Mouse (Mus musculus): ENCODE results near the gene Rcan2. TPM values are rescaled to one million over a fixed set of nuclear protein-coding genes. Genes with fewer than 3 reads are reported as not detected.

Gene Rcan2
- total and polyA plus RNA-seq, 3 experiments, result 195 to 439 (median 382) TPM

DNA sequence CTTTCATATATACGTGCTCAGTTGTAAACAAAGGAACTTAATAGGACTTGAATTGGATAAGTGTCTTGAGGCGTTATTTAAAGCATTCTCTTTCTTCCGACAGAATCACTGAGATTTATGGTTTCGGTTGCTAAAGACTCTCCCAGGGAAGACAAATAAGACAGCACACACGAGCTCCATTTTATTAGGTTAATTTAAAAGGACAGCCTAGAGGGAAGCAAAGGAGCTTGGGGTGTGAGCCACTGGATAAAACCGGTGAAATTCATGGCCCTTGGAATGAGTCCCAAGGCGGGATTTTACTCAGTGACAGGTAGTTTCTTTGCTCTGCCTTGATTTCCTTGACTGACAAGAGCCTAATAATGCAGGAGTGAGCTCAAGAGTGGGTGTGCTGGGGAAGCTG lies 85.1 kb downstream of the Rcan2 start:
- intact Hi-C loops (cut with DNase I), result no loop called here

DNA sequence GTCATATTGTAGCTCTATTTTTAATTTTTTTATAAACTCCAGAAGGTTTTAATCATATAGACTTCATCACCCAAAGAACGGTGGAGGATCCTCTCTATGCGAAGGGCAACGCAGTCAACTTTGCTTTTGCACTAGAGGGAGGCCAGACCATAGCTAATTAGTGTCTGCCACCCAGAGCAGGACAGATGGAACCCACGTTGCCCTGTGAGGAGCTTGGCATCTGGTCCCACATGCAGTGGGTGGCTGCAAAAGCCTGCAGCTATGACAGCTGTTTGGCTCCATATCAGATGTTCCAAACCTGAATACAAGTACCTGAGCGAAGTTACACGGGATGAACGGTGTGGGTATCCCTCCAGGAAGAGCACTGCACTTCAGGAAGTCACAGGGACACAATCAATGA lies 86.8 kb downstream of the Rcan2 start:
- Histone ChIP-seq H3K36me3 (ENCODE audit: control insufficient read depth, insufficient read depth, low read length) (no peaks in the 10 kb centered on the region), H3K27ac (no peak overlapping the region), H3K4me1 (ENCODE audit: control insufficient read depth, insufficient read depth, low read length) (peaks cover 2% of the 10 kb centered on the region), H3K27me3 (ENCODE audit: control insufficient read depth, insufficient read depth, low read length) (no peaks in the 10 kb centered on the region), H3K79me2 (replicated peaks; ENCODE audit: control insufficient read depth, insufficient read depth, low read length) (no peaks in the 10 kb centered on the region), H3K4me3 (no peak overlapping the region), H3K9ac (ENCODE audit: low read depth, low read length) (no peak overlapping the region)
- no peak for TF ChIP-seq EP300 (IDR thresholded peaks at IDR 0.05; ENCODE audit: insufficient read depth, low read depth, low read length)
- no peak for TF ChIP-seq CTCF (IDR thresholded peaks at IDR 0.05)
- no peak for TF ChIP-seq POLR2A (IDR thresholded peaks at IDR 0.05; ENCODE audit: insufficient read depth, low read depth, low read length)
- intact Hi-C loops (cut with DNase I), result loop anchor here (2.0 kb wide), 1 partner anchor 105 kb away; no protein-coding TSS in a partner anchor
- no peak for DNase-seq
- 58% methylated on average over 7 of the region's 7 CpGs for WGBS

More for the DNA sequence above, 85.1 kb downstream of the Rcan2 start:
- Histone ChIP-seq H3K27me3 (ENCODE audit: control insufficient read depth, insufficient read depth, low read length) (no peaks in the 10 kb centered on the region), H3K4me1 (ENCODE audit: control insufficient read depth, insufficient read depth, low read length) (peaks cover 2% of the 10 kb centered on the region), H3K9ac (ENCODE audit: low read depth, low read length) (no peak overlapping the region), H3K36me3 (ENCODE audit: control insufficient read depth, insufficient read depth, low read length) (no peaks in the 10 kb centered on the region), H3K79me2 (replicated peaks; ENCODE audit: control insufficient read depth, insufficient read depth, low read length) (no peaks in the 10 kb centered on the region; the same call in 1 of the 2 replicates), H3K27ac (no peak overlapping the region), H3K4me3 (no peak overlapping the region)
- WGBS, result 84% methylated on average over 7 of the region's 7 CpGs
- no peak for TF ChIP-seq EP300 (IDR thresholded peaks at IDR 0.05; ENCODE audit: insufficient read depth, low read depth, low read length)
- TF ChIP-seq CTCF (IDR thresholded peaks at IDR 0.05), result no peak
- TF ChIP-seq POLR2A (IDR thresholded peaks at IDR 0.05; ENCODE audit: insufficient read depth, low read depth, low read length), result no peak
- DNase-seq, result no peak

DNA sequence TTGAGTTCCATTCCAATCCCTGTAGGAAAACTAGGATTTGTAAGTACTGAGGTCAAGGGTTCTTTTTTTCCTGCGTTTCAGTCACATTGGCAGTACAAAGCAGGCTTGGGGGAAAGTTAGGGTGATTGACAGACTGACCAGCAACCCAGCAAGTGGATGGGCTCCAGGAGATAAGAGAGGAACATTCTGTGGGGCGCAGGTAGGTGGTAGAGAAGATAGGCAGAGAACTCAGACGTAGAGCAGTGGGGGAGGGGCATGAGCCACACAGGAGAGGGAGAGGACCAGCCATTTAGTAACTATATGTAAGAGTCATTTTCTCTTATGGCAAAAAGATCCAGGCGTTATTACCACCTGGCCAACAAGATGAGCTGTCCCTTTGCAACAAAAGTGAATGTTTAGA lies 96.2 kb downstream of the Rcan2 start:
- intact Hi-C loops (cut with DNase I), result no loop called here
- DNase-seq, result no peak
- Histone ChIP-seq H3K4me1 (ENCODE audit: control insufficient read depth, insufficient read depth, low read length) (peaks cover 5% of the 10 kb centered on the region), H3K9ac (ENCODE audit: low read depth, low read length) (no peak overlapping the region), H3K79me2 (replicated peaks; ENCODE audit: control insufficient read depth, insufficient read depth, low read length) (0 out of 2 replicates have a peak, but pooled peaks cover 1% of the 10 kb centered on the region), H3K27me3 (ENCODE audit: control insufficient read depth, insufficient read depth, low read length) (no peaks in the 10 kb centered on the region), H3K27ac (no peak overlapping the region), H3K36me3 (ENCODE audit: control insufficient read depth, insufficient read depth, low read length) (peaks cover 3% of the 10 kb centered on the region), H3K4me3 (no peak overlapping the region)
- WGBS, result 63% methylated on average over 4 of the region's 4 CpGs
- TF ChIP-seq CTCF (IDR thresholded peaks at IDR 0.05) (no peak), EP300 (IDR thresholded peaks at IDR 0.05; ENCODE audit: insufficient read depth, low read depth, low read length) (no peak), POLR2A (IDR thresholded peaks at IDR 0.05; ENCODE audit: insufficient read depth, low read depth, low read length) (no peak)

DNA sequence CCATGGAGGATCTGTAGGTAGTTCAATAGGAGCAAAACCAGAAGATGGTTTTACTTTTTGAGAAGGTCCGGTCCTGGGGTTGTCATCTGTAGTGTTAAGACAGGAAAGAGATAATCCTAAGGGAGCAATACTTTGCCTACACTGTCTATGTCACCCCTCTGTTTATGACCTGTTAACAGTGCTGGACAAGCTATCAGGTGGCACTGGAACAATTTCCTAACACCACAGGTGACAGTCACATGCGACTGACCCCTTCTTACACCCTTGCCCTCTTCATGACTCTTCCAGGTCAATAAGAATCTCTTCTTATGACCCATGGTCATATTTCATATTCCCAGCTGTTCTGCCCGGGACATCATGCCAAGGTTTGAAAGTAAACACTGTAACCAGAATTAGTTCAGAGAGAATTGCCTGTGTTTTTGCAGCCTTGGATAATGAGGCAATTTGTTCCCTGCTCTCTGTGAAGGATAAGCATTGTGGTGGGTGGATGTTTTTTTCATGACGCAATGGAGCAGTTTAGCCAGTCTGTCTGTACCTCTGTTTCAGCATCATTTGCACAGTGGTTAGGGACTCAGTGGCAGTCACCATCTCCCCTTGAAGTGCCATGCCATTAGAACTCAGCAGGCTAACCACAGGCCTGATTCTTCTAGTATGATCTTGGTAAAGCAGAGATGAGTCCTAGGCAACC lies 98.4 kb downstream of the Rcan2 start:
- 70% methylated on average over 4 of the region's 4 CpGs for WGBS
- DNase-seq, result no peak
- intact Hi-C loops (cut with DNase I), result no loop called here

DNA sequence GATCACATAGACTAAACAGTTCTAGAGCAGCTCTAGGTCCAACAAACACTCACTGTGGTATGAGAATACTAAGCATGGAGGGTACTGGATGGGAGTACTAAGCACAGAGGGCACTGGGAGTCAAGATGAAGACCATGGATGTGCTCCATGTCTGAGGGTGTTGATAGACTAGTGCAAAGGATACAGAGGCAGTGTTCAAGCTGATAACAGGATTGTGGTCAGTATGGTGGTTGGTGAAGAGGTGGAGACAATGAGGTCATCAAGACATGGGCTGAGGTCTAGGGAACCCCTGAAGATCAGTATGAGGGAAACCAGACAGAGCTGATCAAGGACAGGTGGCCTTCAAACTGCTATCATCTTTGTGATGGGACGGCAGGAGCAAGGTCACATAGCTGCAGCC lies 99.0 kb downstream of the Rcan2 start:
- no peak for DNase-seq
- H3K4me3 ChIP-seq, result no peak overlapping the region
- no peaks in the 10 kb centered on the region for H3K27me3 ChIP-seq (ENCODE audit: control insufficient read depth, insufficient read depth, low read length)
- intact Hi-C loops (cut with DNase I), result no loop called here
- H3K4me1 ChIP-seq (ENCODE audit: control insufficient read depth, insufficient read depth, low read length), result peaks cover 11% of the 10 kb centered on the region
- WGBS, result 68% methylated on average over 1 of the region's 1 CpGs
- H3K79me2 ChIP-seq (replicated peaks; ENCODE audit: control insufficient read depth, insufficient read depth, low read length), result 0 out of 2 replicates have a peak, but pooled peaks cover 1% of the 10 kb centered on the region
- no peak for TF ChIP-seq CTCF (IDR thresholded peaks at IDR 0.05)
- H3K27ac ChIP-seq, result no peak overlapping the region
- H3K9ac ChIP-seq (ENCODE audit: low read depth, low read length), result no peak overlapping the region
- peaks cover 8% of the 10 kb centered on the region for H3K36me3 ChIP-seq (ENCODE audit: control insufficient read depth, insufficient read depth, low read length)

More for the DNA sequence above, 98.4 kb downstream of the Rcan2 start:
- no peaks in the 10 kb centered on the region for H3K27me3 ChIP-seq (ENCODE audit: control insufficient read depth, insufficient read depth, low read length)
- H3K4me1 ChIP-seq (ENCODE audit: control insufficient read depth, insufficient read depth, low read length), result peaks cover 9% of the 10 kb centered on the region
- peaks cover 8% of the 10 kb centered on the region for H3K36me3 ChIP-seq (ENCODE audit: control insufficient read depth, insufficient read depth, low read length)
- no peak overlapping the region for H3K27ac ChIP-seq
- H3K9ac ChIP-seq (ENCODE audit: low read depth, low read length), result no peak overlapping the region
- H3K4me3 ChIP-seq, result no peak overlapping the region
- TF ChIP-seq POLR2A (IDR thresholded peaks at IDR 0.05; ENCODE audit: insufficient read depth, low read depth, low read length) (no peak), CTCF (IDR thresholded peaks at IDR 0.05) (no peak), EP300 (IDR thresholded peaks at IDR 0.05; ENCODE audit: insufficient read depth, low read depth, low read length) (no peak)
- H3K79me2 ChIP-seq (replicated peaks; ENCODE audit: control insufficient read depth, insufficient read depth, low read length), result 0 out of 2 replicates have a peak, but pooled peaks cover 1% of the 10 kb centered on the region

DNA sequence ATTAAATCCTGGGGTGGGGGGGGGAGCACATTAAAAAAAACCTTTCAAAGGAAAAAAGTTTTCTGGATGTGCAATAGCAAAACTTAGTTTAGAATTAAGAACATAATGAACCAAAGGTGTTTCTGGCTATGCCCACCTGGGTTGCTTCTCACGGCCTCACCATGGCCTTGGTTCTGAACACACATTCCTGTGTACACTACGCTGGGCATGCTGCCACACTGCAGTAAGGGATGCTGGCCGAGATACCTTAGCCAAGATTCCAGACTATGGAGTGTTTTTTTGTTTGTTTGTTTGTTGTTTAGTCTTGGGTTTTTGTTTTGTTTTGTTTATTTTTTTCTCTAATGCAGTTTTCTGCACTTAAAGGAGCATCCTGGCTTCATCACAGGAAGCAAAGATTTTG lies 100.3 kb downstream of the Rcan2 start:
- Histone ChIP-seq H3K9ac (ENCODE audit: low read depth, low read length) (no peak overlapping the region), H3K4me3 (no peak overlapping the region), H3K27ac (no peak overlapping the region), H3K27me3 (ENCODE audit: control insufficient read depth, insufficient read depth, low read length) (no peaks in the 10 kb centered on the region), H3K79me2 (replicated peaks; ENCODE audit: control insufficient read depth, insufficient read depth, low read length) (0 out of 2 replicates have a peak, but pooled peaks cover 1% of the 10 kb centered on the region), H3K4me1 (ENCODE audit: control insufficient read depth, insufficient read depth, low read length) (peaks cover 11% of the 10 kb centered on the region), H3K36me3 (ENCODE audit: control insufficient read depth, insufficient read depth, low read length) (peaks cover 8% of the 10 kb centered on the region)
- intact Hi-C loops (cut with DNase I), result no loop called here
- WGBS, result 49% methylated on average over 3 of the region's 3 CpGs
- TF ChIP-seq CTCF (IDR thresholded peaks at IDR 0.05), result no peak
- no peak for TF ChIP-seq POLR2A (IDR thresholded peaks at IDR 0.05; ENCODE audit: insufficient read depth, low read depth, low read length)
- no peak for TF ChIP-seq EP300 (IDR thresholded peaks at IDR 0.05; ENCODE audit: insufficient read depth, low read depth, low read length)
- DNase-seq, result peak in 1 of 2 experiments; percentile 8

Data from heart, adult 2 months (tissue).